Mouse (Mus musculus) limb, embryonic 13.5 days (tissue): ENCODE measurements at regions not wholly inside any gene's neighbourhood (a gene's known extent, or its start where the extent isn't known, plus 50 kb on each side); places are given as distances from the start of the nearest gene placed in this dataset.
"Not testable (repeated sequence)": the region's sequence is repeated elsewhere in the genome, so short reads cannot be mapped to it uniquely, and the experiment has no call there.

Source experiments
- ATAC-seq: fragments of 200-750 bp; cut with Nextera tagmentation; 2 replicates; pipeline ENCODE4 v1.8.0; 2017; ENCODE audit warnings: low read depth, moderate number of reproducible peaks, moderate TSS enrichment; ENCODE audit not compliant: low FRiP score
- H3K27ac ChIP-seq: fragments of 300-500 bp; sonication (generic); 2 replicates; pipeline ENCODE4 v1.5.1; 2015; ENCODE audit warnings: inconsistent platforms, mild to moderate bottlenecking, moderate library complexity
- H3K27me3 ChIP-seq: fragments of 300-500 bp; sonication (generic); 2 replicates; pipeline ENCODE4 v1.6.1; 2015; ENCODE audit warnings: mild to moderate bottlenecking, inconsistent platforms
- H3K36me3 ChIP-seq: fragments of 300-500 bp; sonication (generic); 2 replicates; pipeline ENCODE4 v1.6.1; 2015; ENCODE audit warnings: inconsistent platforms, mild to moderate bottlenecking, moderate library complexity
- H3K4me1 ChIP-seq: fragments of 300-500 bp; sonication (generic); 2 replicates; pipeline ENCODE4 v1.6.1; 2015; ENCODE audit warnings: inconsistent platforms
- H3K4me2 ChIP-seq: fragments of 300-500 bp; sonication (generic); replicated peaks from 2 replicates; pipeline ENCODE4 v1.6.1; 2015; ENCODE audit warnings: inconsistent platforms, mild to moderate bottlenecking, moderate library complexity
- H3K4me3 ChIP-seq: fragments of 300-500 bp; sonication (generic); 2 replicates; pipeline ENCODE4 v1.5.1; 2015; ENCODE audit warnings: moderate library complexity, mild to moderate bottlenecking, inconsistent platforms
- H3K9ac ChIP-seq: fragments of 300-500 bp; sonication (generic); 2 replicates; pipeline ENCODE4 v1.6.1; 2015; ENCODE audit warnings: mild to moderate bottlenecking, inconsistent platforms
- H3K9me3 ChIP-seq: fragments of 300-500 bp; sonication (generic); 2 replicates; pipeline ENCODE4 v1.6.1; 2016; ENCODE audit warnings: inconsistent platforms
- WGBS: fragments of 180-500 bp; shearing (Covaris S2); methylation state at CpG from one replicate; pipeline ENCODE4 v1.1.7; 2015; 5-methylcytosine and 5-hydroxymethylcytosine counted together

DNA sequence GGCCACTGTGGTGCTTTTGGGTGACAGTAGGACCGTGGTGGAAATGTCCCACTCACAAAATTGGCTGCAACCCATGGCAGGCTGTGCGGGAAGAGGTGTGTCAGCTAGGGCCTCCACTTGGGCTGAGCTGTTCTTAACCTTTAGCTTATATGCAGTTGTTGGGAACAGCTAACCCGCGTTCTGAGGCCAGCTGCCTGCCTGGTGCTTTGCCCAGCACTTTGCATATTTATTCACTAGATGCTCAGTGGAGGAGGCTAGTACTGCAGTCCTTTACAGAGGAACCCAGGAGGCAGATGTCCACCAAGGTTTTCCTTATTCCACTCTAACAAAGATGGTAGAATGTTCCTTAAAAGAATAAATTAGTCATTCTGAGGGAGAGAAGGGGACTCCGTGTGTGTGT, 101.3 kb downstream of the Sox2 start:
- Histone ChIP-seq H3K9ac (no peak overlapping the region), H3K27ac (no peak overlapping the region), H3K4me2 (no peak overlapping the region), H3K4me1 (no peaks in the 10 kb centered on the region), H3K9me3 (no peaks in the 10 kb centered on the region), H3K27me3 (no peaks in the 10 kb centered on the region), H3K4me3 (no peak overlapping the region), H3K36me3 (no peaks in the 10 kb centered on the region)
- 75% methylated on average over 5 of the region's 5 CpGs for WGBS
- no peak for ATAC-seq

- 42% methylated on average over 8 of the region's 8 CpGs for WGBS
- no peaks in the 10 kb centered on the region for H3K36me3 ChIP-seq
- ATAC-seq = no peak
- no peaks in the 10 kb centered on the region for H3K27me3 ChIP-seq
- H3K4me1 ChIP-seq = no peaks in the 10 kb centered on the region
- no peak overlapping the region for H3K9ac ChIP-seq
- H3K4me3 ChIP-seq = no peak overlapping the region
- no peak overlapping the region for H3K27ac ChIP-seq
- no peak overlapping the region for H3K4me2 ChIP-seq
- no peaks in the 10 kb centered on the region for H3K9me3 ChIP-seq
Measured at GRCm38 (mm10) chr3:34753557-34753956, 103.4 kb downstream of the Sox2 start.

- Histone ChIP-seq H3K9ac (no peak overlapping the region), H3K27ac (no peak overlapping the region), H3K4me2 (no peak overlapping the region), H3K9me3 (no peaks in the 10 kb centered on the region), H3K4me1 (no peaks in the 10 kb centered on the region), H3K36me3 (no peaks in the 10 kb centered on the region), H3K27me3 (no peaks in the 10 kb centered on the region), H3K4me3 (no peak overlapping the region)
- ATAC-seq = no peak
- 95% methylated on average over 6 of the region's 6 CpGs for WGBS
Measured at GRCm38 (mm10) chr3:34754781-34755180, 104.6 kb downstream of the Sox2 start.

DNA sequence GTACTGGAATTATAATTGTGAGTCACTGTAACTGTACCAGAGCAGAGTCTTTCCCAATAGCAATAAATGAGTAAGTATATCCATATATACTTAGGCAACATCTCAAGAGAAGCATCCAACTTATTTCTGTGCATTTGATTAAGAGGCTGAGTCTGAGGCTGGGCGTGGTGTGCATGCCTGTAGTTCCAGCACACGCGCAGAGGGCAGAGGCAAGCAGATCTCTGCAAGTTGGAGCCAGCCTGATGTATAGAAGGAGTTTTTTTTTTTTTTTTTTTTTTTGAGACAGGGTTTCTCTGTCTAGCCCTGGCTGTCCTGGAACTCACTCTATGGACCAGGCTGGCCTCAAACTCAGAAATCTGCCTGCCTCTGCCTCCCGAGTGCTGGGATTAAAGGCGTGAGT, 105.1 kb downstream of the Sox2 start:
- H3K4me2 ChIP-seq, H3K27me3 ChIP-seq, H3K9me3 ChIP-seq, H3K27ac ChIP-seq, H3K9ac ChIP-seq, H3K36me3 ChIP-seq, H3K4me1 ChIP-seq, ATAC-seq, H3K4me3 ChIP-seq: not testable (repeated sequence)
- WGBS = 95% methylated on average over 5 of the region's 5 CpGs

DNA sequence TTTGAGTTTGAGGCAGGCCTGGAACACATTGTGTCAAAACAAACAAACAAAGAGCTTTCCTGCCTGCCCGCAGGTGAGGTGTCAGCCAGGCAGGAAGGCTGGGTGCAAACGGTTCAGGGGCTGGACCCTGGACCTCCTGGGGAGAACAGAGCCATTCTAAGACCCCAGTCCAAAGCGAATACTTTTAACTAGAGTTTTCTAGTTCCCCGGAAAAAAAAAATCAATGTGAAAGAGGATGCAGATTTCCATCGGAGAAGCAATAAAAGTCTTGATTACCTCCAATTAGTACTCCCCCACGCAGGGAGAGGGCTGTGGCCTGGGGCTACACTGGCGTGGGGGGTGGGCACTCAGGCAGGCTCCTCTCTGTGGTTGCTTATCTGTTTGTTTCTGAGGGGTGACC, 106.4 kb downstream of the Sox2 start:
- no peaks in the 10 kb centered on the region for H3K27me3 ChIP-seq
- 4% methylated on average over 7 of the region's 7 CpGs for WGBS
- ATAC-seq = no peak
- no peaks in the 10 kb centered on the region for H3K36me3 ChIP-seq
- H3K4me1 ChIP-seq = no peaks in the 10 kb centered on the region
- H3K4me3 ChIP-seq = no peak overlapping the region
- no peak overlapping the region for H3K27ac ChIP-seq
- no peak overlapping the region for H3K4me2 ChIP-seq
- no peaks in the 10 kb centered on the region for H3K9me3 ChIP-seq
- H3K9ac ChIP-seq = no peak overlapping the region

GRCm38 (mm10) chr3:34757130-34757529, 106.9 kb downstream of the Sox2 start:
- H3K36me3 ChIP-seq = no peaks in the 10 kb centered on the region
- H3K4me2 ChIP-seq = no peak overlapping the region
- no peaks in the 10 kb centered on the region for H3K9me3 ChIP-seq
- H3K4me1 ChIP-seq = no peaks in the 10 kb centered on the region
- no peak overlapping the region for H3K9ac ChIP-seq
- 44% methylated on average over 6 of the region's 6 CpGs for WGBS
- H3K27me3 ChIP-seq = no peaks in the 10 kb centered on the region
- no peak for ATAC-seq
- H3K4me3 ChIP-seq = no peak overlapping the region
- H3K27ac ChIP-seq = no peak overlapping the region

- H3K4me2 ChIP-seq = no peak overlapping the region
- no peaks in the 10 kb centered on the region for H3K4me1 ChIP-seq
- H3K36me3 ChIP-seq = no peaks in the 10 kb centered on the region
- H3K27ac ChIP-seq = no peak overlapping the region
- H3K9me3 ChIP-seq = no peaks in the 10 kb centered on the region
- no peak overlapping the region for H3K4me3 ChIP-seq
- no peak overlapping the region for H3K9ac ChIP-seq
- no peak for ATAC-seq
- 21% methylated on average over 13 of the region's 13 CpGs for WGBS
- H3K27me3 ChIP-seq = no peaks in the 10 kb centered on the region
Measured at GRCm38 (mm10) chr3:34757813-34758510, 107.8 kb downstream of the Sox2 start.

DNA sequence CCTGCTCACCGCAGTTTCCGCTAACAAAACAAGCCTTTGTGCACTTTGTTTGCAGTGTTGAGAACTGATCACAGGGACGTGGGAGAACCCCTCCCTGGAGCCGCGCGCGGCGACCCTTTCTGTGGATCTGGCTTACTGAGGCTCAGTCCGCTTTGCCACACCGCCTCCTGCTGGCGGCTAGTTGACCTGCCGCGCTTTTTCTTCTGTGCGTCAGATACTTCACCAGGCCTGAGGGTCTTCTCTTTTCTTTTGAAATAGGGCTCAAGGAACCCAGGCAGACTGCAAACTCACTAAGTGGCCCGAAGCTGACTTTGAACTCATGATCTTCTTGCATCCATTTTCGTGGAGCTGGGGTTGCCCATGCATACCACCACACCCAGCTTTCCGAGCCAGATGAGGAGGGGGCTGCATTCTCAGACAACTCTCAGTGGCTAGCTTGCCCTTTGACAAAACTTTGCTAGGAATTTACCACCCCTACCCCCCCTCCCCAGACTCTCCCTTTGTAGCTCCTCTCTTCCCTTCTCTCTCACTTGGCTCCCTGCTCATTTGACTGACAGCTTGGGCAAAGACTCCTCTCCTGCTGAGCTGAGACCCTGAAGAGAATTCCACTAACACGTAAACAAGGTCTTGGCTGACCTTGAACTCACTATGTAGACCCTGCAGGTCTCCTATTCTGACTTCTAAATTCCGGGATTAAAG, 109.9 kb downstream of the Sox2 start:
- no peaks in the 10 kb centered on the region for H3K36me3 ChIP-seq
- H3K27ac ChIP-seq = no peak overlapping the region
- H3K4me2 ChIP-seq = no peak overlapping the region
- no peaks in the 10 kb centered on the region for H3K9me3 ChIP-seq
- no peak for ATAC-seq
- WGBS = 79% methylated on average over 19 of the region's 19 CpGs
- no peaks in the 10 kb centered on the region for H3K27me3 ChIP-seq
- H3K4me3 ChIP-seq = no peak overlapping the region
- no peak overlapping the region for H3K9ac ChIP-seq
- H3K4me1 ChIP-seq = no peaks in the 10 kb centered on the region

DNA sequence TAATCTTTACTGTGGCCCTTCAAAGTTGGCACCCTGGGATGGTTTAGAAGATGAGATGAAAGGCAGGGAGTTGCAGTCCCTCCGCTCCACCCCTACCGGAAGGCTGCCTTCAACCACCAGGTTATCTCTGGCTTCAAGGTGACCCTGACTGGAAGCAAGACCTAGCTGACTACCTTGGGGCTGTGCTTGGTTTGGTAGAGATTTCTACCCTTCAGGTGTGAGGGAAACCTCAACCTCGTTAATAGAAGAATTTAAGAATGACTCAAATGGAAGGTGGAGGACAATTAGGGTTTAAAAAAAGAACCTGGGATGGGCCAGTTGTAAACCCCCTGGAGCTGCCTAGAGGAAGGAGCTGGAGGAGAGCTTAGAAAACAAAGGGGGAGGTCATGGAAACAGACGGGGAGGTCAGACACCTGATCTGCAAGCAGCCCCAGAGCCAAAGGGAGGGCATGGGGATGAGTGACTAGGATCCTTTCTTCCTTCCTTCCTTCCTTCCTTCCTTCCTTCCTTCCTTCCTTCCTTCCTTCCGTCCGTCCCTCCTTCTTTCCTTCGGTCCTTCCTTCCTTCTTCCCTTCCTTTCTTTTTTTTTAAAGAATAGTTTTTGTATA, 111.1 kb downstream of the Sox2 start:
- Histone ChIP-seq H3K27me3 (no peaks in the 10 kb centered on the region), H3K36me3 (no peaks in the 10 kb centered on the region)

GRCm38 (mm10) chr3:34761783-34762182, 111.6 kb downstream of the Sox2 start:
- WGBS = 89% methylated on average over 4 of the region's 4 CpGs

More for the DNA sequence above, 111.1 kb downstream of the Sox2 start:
- H3K4me3 ChIP-seq = no peak overlapping the region
- H3K4me2 ChIP-seq = no peak overlapping the region
- H3K27ac ChIP-seq = no peak overlapping the region
- 62% methylated on average over 7 of the region's 7 CpGs for WGBS
- H3K9me3 ChIP-seq = no peaks in the 10 kb centered on the region
- no peak for ATAC-seq
- H3K4me1 ChIP-seq = no peaks in the 10 kb centered on the region
- H3K9ac ChIP-seq = no peak overlapping the region

GRCm38 (mm10) chr3:34764559-34764958, 114.4 kb downstream of the Sox2 start:
- no peaks in the 10 kb centered on the region for H3K9me3 ChIP-seq
- WGBS = 69% methylated on average over 2 of the region's 2 CpGs
- no peaks in the 10 kb centered on the region for H3K4me1 ChIP-seq
- H3K4me3 ChIP-seq = no peak overlapping the region
- H3K4me2 ChIP-seq = no peak overlapping the region
- no peaks in the 10 kb centered on the region for H3K27me3 ChIP-seq
- H3K9ac ChIP-seq = no peak overlapping the region
- H3K36me3 ChIP-seq = no peaks in the 10 kb centered on the region
- ATAC-seq = no peak
- no peak overlapping the region for H3K27ac ChIP-seq

More at GRCm38 (mm10) chr3:34761783-34762182, 111.6 kb downstream of the Sox2 start:
- H3K27me3 ChIP-seq = no peaks in the 10 kb centered on the region
- no peak overlapping the region for H3K9ac ChIP-seq
- no peaks in the 10 kb centered on the region for H3K4me1 ChIP-seq
- H3K4me3 ChIP-seq = no peak overlapping the region
- no peak overlapping the region for H3K27ac ChIP-seq
- H3K4me2 ChIP-seq = no peak overlapping the region
- ATAC-seq = no peak
- H3K9me3 ChIP-seq = no peaks in the 10 kb centered on the region
- H3K36me3 ChIP-seq = no peaks in the 10 kb centered on the region

DNA sequence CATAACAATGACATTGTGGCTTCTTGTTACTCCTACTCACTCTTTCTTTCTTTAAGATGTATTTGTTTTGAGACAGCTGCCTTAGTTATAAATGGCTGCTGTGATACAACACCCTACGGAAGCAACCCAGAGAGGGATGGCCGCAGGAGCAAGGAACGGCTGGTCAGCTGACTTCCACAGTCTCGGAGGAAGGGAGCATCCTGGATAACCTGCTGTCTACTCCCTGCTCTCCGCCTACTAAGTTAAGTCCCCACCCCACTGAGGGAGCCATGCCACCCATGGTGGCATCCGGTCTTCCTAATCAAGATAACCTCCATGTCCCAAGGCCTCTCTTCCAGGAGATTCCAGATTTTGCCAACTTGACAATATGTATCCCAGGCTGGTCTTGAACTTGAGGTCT, 114.9 kb downstream of the Sox2 start:
- no peak overlapping the region for H3K4me2 ChIP-seq
- H3K27ac ChIP-seq = no peak overlapping the region
- no peaks in the 10 kb centered on the region for H3K4me1 ChIP-seq
- H3K36me3 ChIP-seq = no peaks in the 10 kb centered on the region
- ATAC-seq = no peak
- no peaks in the 10 kb centered on the region for H3K9me3 ChIP-seq
- no peaks in the 10 kb centered on the region for H3K27me3 ChIP-seq
- 82% methylated on average over 6 of the region's 6 CpGs for WGBS
- no peak overlapping the region for H3K4me3 ChIP-seq
- no peak overlapping the region for H3K9ac ChIP-seq
